Mouse (Mus musculus) intestine, embryonic 16.5 days (tissue): ENCODE data around the gene Tspo. TPM values are rescaled to one million over a fixed set of nuclear protein-coding genes. Genes with fewer than 3 reads are reported as not detected.

Experiments
- ATAC-seq: fragments of 200-750 bp; cut with Nextera tagmentation; 2 replicates; pipeline ENCODE4 v1.8.0; 2017; ENCODE audit warnings: moderate TSS enrichment, moderate library complexity
- H3K27ac ChIP-seq: fragments of 300-500 bp; sonication (generic); 2 replicates; pipeline ENCODE4 v1.5.1; 2014; ENCODE audit warnings: mild to moderate bottlenecking, low read length
- H3K27me3 ChIP-seq: fragments of 300-500 bp; sonication (generic); replicated peaks from 2 replicates; pipeline ENCODE4 v1.6.1; 2014; ENCODE audit warnings: low read length, control low read depth, mixed read lengths; ENCODE audit not compliant: control insufficient read depth, insufficient read depth
- H3K36me3 ChIP-seq: fragments of 300-500 bp; sonication (generic); 2 replicates; pipeline ENCODE4 v1.6.1; 2014; ENCODE audit warnings: low read length, control low read depth; ENCODE audit not compliant: control insufficient read depth, insufficient read depth
- H3K4me1 ChIP-seq: fragments of 300-500 bp; sonication (generic); 2 replicates; pipeline ENCODE4 v1.6.1; 2014; ENCODE audit warnings: low read length, control low read depth, mixed read lengths; ENCODE audit not compliant: control insufficient read depth, insufficient read depth
- H3K4me2 ChIP-seq: fragments of 300-500 bp; sonication (generic); 2 replicates; pipeline ENCODE4 v1.6.1; 2014; ENCODE audit warnings: low read depth, low read length, control low read depth
- H3K4me3 ChIP-seq: fragments of 300-500 bp; sonication (generic); 2 replicates; pipeline ENCODE4 v1.5.1; 2014; ENCODE audit warnings: mild to moderate bottlenecking, low read length
- H3K9ac ChIP-seq: fragments of 300-500 bp; sonication (generic); 2 replicates; pipeline ENCODE4 v1.6.1; 2014; ENCODE audit warnings: low read depth, low read length
- H3K9me3 ChIP-seq: fragments of 300-500 bp; sonication (generic); 2 replicates; pipeline ENCODE4 v1.6.1; 2016; ENCODE audit warnings: low read length, control low read depth; ENCODE audit not compliant: control insufficient read depth
- WGBS: fragments of 180-500 bp; shearing (Covaris S2); extraction: QIAGEN DNeasy Blood & Tissue Kit; methylation state at CpG from one replicate; pipeline ENCODE4 v1.1.7; 2014; 5-methylcytosine and 5-hydroxymethylcytosine counted together
- polyA plus RNA-seq: library from polyadenylated mRNA; unstranded; fragments of >200 nt; fragmentation: Nextera tagmentation; extraction: Ambion mirVana; gene quantifications from 2 replicates; pipeline ENCODE4 v1.2.1, GENCODE M21; 2015

Tspo gene
- polyA plus RNA-seq: 128 and 133 TPM in 2 replicates

DNA sequence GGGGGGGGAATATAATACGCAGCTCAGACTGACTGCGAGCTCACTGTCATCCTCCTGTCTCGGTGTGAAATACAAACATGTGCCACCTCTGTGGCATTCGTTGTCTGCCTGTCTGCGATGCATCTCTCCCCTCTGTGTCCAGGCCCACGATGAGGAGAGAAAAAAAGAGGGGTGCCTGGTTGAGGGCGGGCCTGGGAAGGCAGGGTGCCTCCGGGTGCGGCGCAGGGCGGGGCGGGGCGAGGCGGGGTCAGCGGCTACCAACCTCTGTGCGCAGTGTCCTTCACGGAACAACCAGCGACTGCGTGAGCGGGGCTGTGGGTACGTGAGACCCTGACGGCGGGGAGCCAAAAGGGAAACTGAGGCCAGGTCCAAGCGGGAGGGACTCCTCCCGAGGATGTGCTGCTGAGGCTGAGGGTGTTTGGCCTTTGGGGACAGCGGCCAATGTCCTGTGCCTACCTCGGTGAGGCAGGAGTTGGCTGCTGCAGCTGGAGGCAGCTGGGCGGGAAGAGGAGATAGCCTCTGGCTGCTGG lies at the start of gene Tspo, which contains the start of gene Mcat:
TSS of gene Tspo (plus strand) at position 266 of the 530 bp plus-strand sequence.
TSS of gene Mcat (minus strand) at position 461 of the 530 bp plus-strand sequence.
- Histone ChIP-seq H3K4me2 (peak within 1 kb of the TSS; percentile 92), H3K36me3 (no peaks in the 10 kb centered on the region), H3K4me1 (peaks cover 10% of the 10 kb centered on the region), H3K4me3 (peak within 1 kb of the TSS; percentile 54), H3K27ac (peak within 1 kb of the TSS; percentile 20), H3K9me3 (no peaks in the 10 kb centered on the region), H3K9ac (peak within 1 kb of the TSS; percentile 75), H3K27me3 (no peaks in the 10 kb centered on the region)
- under 1% methylated on average over 28 of the region's 28 CpGs for WGBS
- peak; percentile 80 for ATAC-seq

DNA sequence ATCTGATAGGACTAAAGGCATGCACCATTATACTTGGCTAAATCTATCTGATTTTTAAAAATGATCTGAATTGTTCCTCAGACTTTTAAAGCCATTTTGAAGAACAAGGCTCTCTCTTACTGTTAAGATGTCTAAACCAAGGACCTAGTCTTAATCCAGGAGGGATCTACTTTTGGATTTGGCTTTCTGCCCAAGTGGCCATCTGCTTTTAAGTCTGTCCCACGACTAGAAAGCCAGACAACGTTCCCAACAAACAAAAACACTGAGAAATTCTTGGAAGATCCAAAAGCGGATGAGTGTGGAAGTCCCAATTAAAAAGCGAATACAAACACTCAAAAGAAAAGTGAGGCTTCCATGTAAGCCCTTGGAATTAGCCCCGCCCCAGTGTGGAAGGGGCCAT lies 48.4 kb upstream of the Tspo start:
- H3K27ac ChIP-seq: no peak overlapping the region
- no peaks in the 10 kb centered on the region for H3K36me3 ChIP-seq
- 70% methylated on average over 5 of the region's 5 CpGs for WGBS
- no peaks in the 10 kb centered on the region for H3K27me3 ChIP-seq
- no peak overlapping the region for H3K4me2 ChIP-seq
- no peak for ATAC-seq
- H3K9ac ChIP-seq: no peak overlapping the region
- H3K4me3 ChIP-seq: no peak overlapping the region
- peaks cover 3% of the 10 kb centered on the region for H3K4me1 ChIP-seq
- H3K9me3 ChIP-seq: no peaks in the 10 kb centered on the region

DNA sequence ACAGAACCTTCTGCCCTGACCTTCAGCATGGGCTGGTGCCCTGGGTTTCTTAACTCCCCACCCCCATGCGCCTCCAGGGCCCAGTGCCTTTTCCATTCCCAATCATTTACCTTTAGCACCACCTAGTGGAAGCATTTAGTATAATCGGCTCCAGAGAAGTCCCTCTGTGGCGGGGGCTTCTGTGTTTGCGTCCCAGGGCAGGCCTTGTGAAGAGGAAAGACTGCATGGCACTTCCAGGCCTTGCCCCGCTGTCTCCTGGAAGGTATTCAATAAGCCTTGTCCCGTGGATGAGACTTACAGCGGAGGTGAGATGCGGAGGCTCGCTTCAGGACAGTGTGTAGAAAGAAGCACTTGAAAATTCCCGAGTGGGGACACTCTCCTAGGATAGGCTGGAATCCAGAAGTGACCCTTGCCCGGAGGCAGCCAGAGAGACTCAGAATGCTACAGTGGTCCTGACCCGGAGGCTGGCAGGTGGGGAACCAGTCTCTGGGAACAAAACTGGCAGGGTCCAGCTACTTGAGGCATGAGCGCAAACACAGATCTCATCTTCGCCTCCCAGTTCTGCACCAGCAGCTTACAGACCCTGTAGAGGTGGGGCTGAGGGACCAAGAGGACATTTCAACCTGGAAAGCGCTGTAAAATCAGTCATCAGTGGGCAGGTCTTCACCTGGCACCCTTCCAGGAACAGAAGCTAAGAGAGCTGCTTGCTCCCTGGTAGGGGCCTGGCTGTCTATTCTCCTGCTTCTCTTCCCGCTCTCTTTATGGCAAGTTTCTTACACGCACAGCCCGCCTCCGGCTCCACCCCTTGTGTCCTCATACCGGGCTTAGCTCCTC lies 45.0 kb upstream of the Tspo start:
- peak; percentile 61 for ATAC-seq
- Histone ChIP-seq H3K4me2 (peak overlapping the region; percentile 20; the same call in 1 of the 2 replicates), H3K27me3 (no peaks in the 10 kb centered on the region)

DNA sequence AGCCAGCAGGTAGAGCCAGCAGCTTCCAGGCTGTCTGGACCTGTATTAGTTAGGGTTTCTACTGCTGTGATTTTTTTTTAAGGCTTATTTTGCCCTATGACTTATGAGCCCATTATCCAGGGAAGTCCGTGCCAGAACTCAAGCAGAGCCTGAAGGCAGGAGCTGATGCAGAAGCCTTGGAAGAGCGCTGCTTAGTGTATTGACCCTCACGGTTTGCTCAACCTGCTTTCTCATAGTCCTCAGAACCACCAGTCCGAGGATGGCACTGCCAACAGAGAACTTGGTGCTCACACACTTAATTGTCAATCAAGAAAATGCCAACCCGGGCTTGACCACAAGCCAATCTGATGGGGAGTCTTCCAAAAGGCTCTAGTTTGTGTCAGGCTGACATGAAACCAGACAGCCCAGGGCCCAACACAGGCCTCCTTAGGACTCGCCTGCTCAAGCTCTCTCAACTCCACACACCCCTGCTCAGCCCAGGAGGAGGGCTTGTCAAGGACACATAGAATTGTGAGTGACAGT lies 42.5 kb upstream of the Tspo start:
- 85% methylated on average over 6 of the region's 6 CpGs for WGBS
- Histone ChIP-seq H3K4me3 (no peak overlapping the region), H3K36me3 (no peaks in the 10 kb centered on the region), H3K27me3 (peaks cover 6% of the 10 kb centered on the region), H3K27ac (no peak overlapping the region), H3K9ac (no peak overlapping the region), H3K4me1 (0 out of 2 replicates have a peak, but pooled peaks cover 5% of the 10 kb centered on the region), H3K4me2 (no peak overlapping the region), H3K9me3 (no peaks in the 10 kb centered on the region)
- ATAC-seq: no peak

More for the DNA sequence above, 45.0 kb upstream of the Tspo start:
- Histone ChIP-seq H3K4me1 (0 out of 2 replicates have a peak, but pooled peaks cover 4% of the 10 kb centered on the region), H3K4me3 (no peak overlapping the region), H3K27ac (no peak overlapping the region), H3K9me3 (no peaks in the 10 kb centered on the region), H3K9ac (0 out of 2 replicates have a peak overlapping the region, but pooled peaks have one; percentile 3), H3K36me3 (no peaks in the 10 kb centered on the region)
- WGBS: 31% methylated on average over 20 of the region's 20 CpGs

DNA sequence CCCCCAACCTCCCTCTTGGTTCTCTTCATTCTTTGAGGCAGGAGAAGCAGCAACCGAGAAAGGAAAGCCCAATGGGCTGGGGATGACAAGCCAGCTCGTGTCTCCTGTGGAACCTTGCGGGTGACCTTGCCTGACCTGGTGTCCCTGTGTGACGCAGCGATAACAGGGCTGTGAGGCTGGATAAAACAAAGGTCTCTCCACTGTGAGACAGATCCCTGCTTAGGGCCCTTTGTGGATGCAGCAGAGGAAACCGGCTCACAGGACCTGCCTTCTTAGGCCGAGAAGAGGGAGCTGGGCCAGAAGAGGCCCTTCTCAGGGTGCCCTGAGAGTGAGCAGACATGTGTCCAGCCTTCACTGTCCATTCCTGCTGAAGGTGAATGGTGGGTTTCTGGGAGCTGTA lies 40.2 kb upstream of the Tspo start:
- Histone ChIP-seq H3K27ac (no peak overlapping the region), H3K27me3 (peaks cover 24% of the 10 kb centered on the region), H3K4me2 (no peak overlapping the region), H3K4me1 (peaks cover 14% of the 10 kb centered on the region; the same call in 1 of the 2 replicates), H3K9me3 (no peaks in the 10 kb centered on the region), H3K9ac (no peak overlapping the region), H3K36me3 (no peaks in the 10 kb centered on the region), H3K4me3 (no peak overlapping the region)
- no peak for ATAC-seq
- 45% methylated on average over 7 of the region's 7 CpGs for WGBS

DNA sequence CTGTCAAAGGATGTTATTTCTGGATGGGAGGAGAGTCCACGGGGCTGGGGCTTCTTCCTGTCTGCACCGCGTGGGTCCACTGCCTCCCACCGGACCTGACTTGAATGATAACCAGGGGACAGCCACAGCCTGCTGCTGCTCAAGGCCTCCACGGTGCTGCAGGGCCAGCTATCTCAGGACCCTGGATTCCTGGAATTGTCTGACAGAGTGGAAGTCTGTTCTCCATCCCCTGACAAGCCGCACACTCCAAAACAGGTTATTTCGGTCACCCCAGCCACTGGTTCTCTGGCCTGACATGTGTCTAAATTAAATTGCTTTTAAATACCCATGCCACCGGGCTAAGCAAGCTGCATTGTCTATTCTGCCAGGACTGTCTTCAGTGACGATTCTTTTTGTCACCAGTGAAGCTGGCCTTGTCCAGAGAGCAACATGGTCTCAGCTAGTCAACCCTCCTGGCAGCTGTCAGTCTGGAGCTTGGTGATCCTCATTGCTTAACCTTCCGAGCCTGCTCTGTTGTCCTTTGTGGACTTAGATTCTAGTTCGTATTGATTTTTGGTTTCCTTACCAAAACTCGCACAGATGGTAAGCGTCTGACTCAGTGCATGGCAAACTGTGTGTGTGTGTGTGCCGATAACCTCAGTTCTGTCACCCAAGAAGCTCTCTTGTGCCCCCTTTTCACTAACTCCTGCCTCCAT lies 39.6 kb upstream of the Tspo start:
- H3K9ac ChIP-seq: no peak overlapping the region
- no peak overlapping the region for H3K27ac ChIP-seq
- H3K36me3 ChIP-seq: no peaks in the 10 kb centered on the region
- WGBS: 49% methylated on average over 14 of the region's 14 CpGs
- ATAC-seq: no peak
- no peaks in the 10 kb centered on the region for H3K9me3 ChIP-seq
- H3K4me2 ChIP-seq: no peak overlapping the region
- H3K27me3 ChIP-seq: peaks cover 24% of the 10 kb centered on the region
- H3K4me1 ChIP-seq: peaks cover 14% of the 10 kb centered on the region; the same call in 1 of the 2 replicates
- H3K4me3 ChIP-seq: no peak overlapping the region

DNA sequence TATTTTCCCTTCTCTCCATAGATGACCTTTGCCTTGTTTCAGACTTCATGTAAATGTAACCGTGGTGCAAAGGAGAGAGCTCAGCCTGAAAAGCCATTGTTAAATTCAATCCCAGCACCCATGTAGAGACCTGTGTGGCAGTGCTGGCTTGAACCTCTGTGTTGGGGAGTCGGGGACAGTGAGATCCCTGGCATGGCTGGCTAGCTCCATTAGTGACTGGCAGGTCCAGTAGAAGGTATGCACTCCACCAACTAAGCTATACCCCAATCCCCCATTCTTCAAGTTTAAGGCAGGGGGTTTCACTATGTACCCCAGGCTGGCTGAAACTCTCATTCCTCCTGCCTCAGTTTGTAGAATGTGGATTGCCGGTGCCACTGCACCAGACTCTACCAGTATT lies 39.1 kb upstream of the Tspo start:
- Histone ChIP-seq H3K27me3 (peaks cover 24% of the 10 kb centered on the region), H3K9ac (no peak overlapping the region), H3K9me3 (no peaks in the 10 kb centered on the region), H3K4me1 (peaks cover 14% of the 10 kb centered on the region), H3K4me3 (no peak overlapping the region), H3K27ac (no peak overlapping the region), H3K36me3 (no peaks in the 10 kb centered on the region), H3K4me2 (no peak overlapping the region)
- no peak for ATAC-seq
- 76% methylated on average over 3 of the region's 3 CpGs for WGBS

DNA sequence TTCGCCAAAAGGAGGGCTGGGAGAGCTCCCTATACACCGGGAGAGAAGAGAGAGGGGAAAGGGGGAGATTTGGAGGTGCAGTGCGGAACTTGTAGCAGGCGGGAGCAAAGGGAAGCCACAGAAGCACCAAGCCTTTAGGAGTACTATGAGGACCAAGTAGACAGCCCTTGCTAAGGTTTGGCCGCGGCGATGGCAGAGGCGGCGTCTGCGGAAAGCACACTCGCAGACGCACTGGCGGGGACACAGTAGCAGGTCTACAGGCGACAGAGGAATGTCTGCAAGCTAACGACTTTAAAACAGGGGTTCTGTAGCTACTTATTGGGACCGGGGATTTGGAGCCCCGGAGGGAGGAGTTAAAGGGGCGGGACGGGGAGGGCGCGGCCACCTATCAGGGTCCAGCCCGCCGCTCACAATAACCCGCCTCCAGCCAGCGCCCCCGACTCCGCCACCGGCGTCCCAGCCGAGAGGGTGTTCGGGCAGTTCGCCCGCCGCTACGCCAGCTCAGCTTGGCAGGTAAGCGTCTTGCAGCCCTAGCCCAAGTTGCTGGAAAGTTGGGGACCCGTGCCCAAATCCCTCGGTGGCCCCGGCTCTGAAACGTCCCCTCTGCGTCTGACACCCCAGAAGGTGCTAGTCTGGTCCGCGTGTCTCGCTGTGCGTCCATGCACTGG lies 36.8 kb upstream of the Tspo start, which contains the start of gene Bik:
TSS of gene Bik (plus strand) at position 439 of the 668 bp plus-strand sequence.
- H3K9me3 ChIP-seq: no peaks in the 10 kb centered on the region
- peaks cover 21% of the 10 kb centered on the region for H3K4me1 ChIP-seq
- ATAC-seq: peak; percentile 82

More for the DNA sequence above, 36.8 kb upstream of the Tspo start, which contains the start of gene Bik:
- Histone ChIP-seq H3K27me3 (peaks cover 24% of the 10 kb centered on the region), H3K4me3 (peak within 1 kb of the TSS; percentile 64), H3K9ac (peak within 1 kb of the TSS; percentile 67), H3K36me3 (no peaks in the 10 kb centered on the region), H3K27ac (no peak within 1 kb of the TSS), H3K4me2 (peak within 1 kb of the TSS; percentile 97)
- WGBS: under 1% methylated on average over 45 of the region's 45 CpGs
